Mouse (Mus musculus): Measurements from ENCODE around the gene Nono. TPM values are rescaled to one million over a fixed set of nuclear protein-coding genes. Genes with fewer than 3 reads are reported as not detected.
A peak's percentile ranks its signal among the peaks of the same experiment; 100 is the strongest.

Nono gene
- polyA plus RNA-seq (2015; fragmentation: Nextera tagmentation; extraction: Ambion mirVana) = 117 and 131 TPM in 2 replicates

GRCm38 (mm10) chrX:101429142-101429949 lies at the start of gene Nono:
Gene Nono (plus strand): TSS chrX:101429318.
- Histone ChIP-seq H3K27me3 (replicated peaks; ENCODE audit: insufficient read depth, low read length) (no peaks in the 10 kb centered on the region), H3K36me3 (ENCODE audit: insufficient read depth, low read length) (no peaks in the 10 kb centered on the region)
- peak; percentile 49; the same call in 1 of the 2 replicates for TF ChIP-seq EP300 (IDR thresholded peaks at IDR 0.05)
- TF ChIP-seq CTCF (IDR thresholded peaks at IDR 0.05) = peak; percentile 59

GRCm38 (mm10) chrX:101379744-101380143 lies 49.4 kb upstream of the Nono start:
- H3K27me3 ChIP-seq (replicated peaks; ENCODE audit: insufficient read depth, low read length) = 0 out of 2 replicates have a peak, but pooled peaks cover 3% of the 10 kb centered on the region
- no peak overlapping the region for H3K27ac ChIP-seq (ENCODE audit: low read length)
- no peak overlapping the region for H3K9ac ChIP-seq (replicated peaks; ENCODE audit: low read depth)
- no peak overlapping the region for H3K4me3 ChIP-seq (ENCODE audit: low read depth, low read length)
- H3K4me2 ChIP-seq (replicated peaks; ENCODE audit: low read depth, low read length) = no peak overlapping the region
- DNase-seq (ENCODE audit: low spot score) (no peak), ATAC-seq (no peak)
- WGBS = 56% methylated on average over 1 of the region's 1 CpGs
- H3K4me1 ChIP-seq (ENCODE audit: insufficient read depth, low read depth, low read length) = no peaks in the 10 kb centered on the region
- TF ChIP-seq CTCF (IDR thresholded peaks at IDR 0.05) = no peak
- no peak for TF ChIP-seq EP300 (IDR thresholded peaks at IDR 0.05)
- H3K9me3 ChIP-seq (ENCODE audit: low read length) = no peaks in the 10 kb centered on the region
- H3K36me3 ChIP-seq (ENCODE audit: insufficient read depth, low read length) = no peaks in the 10 kb centered on the region

More at GRCm38 (mm10) chrX:101429142-101429949, at the start of gene Nono:
- 13% methylated on average over 47 of the region's 51 CpGs for WGBS
- DNase-seq (ENCODE audit: low spot score) (peak; percentile 97), ATAC-seq (peak; percentile 97)
- no peaks in the 10 kb centered on the region for H3K9me3 ChIP-seq (ENCODE audit: low read length)
- H3K27ac ChIP-seq (ENCODE audit: low read length) = peak within 1 kb of the TSS; percentile 94
- H3K9ac ChIP-seq (replicated peaks; ENCODE audit: low read depth) = peak within 1 kb of the TSS; percentile 78
- peak within 1 kb of the TSS; percentile 55 for H3K4me2 ChIP-seq (replicated peaks; ENCODE audit: low read depth, low read length)
- peak within 1 kb of the TSS; percentile 61 for H3K4me3 ChIP-seq (ENCODE audit: low read depth, low read length)
- H3K4me1 ChIP-seq (ENCODE audit: insufficient read depth, low read depth, low read length) = no peaks in the 10 kb centered on the region

GRCm38 (mm10) chrX:101383455-101383854 lies 45.7 kb upstream of the Nono start:
- ATAC-seq = no peak
- DNase-seq (ENCODE audit: low spot score) = no peak
- WGBS = 29% methylated on average over 18 of the region's 18 CpGs

GRCm38 (mm10) chrX:101384439-101385137 lies 44.5 kb upstream of the Nono start:
- no peak overlapping the region for H3K4me3 ChIP-seq (ENCODE audit: low read depth, low read length)

More at GRCm38 (mm10) chrX:101383455-101383854, 45.7 kb upstream of the Nono start:
- Histone ChIP-seq H3K4me1 (ENCODE audit: insufficient read depth, low read depth, low read length) (no peaks in the 10 kb centered on the region), H3K36me3 (ENCODE audit: insufficient read depth, low read length) (no peaks in the 10 kb centered on the region), H3K4me3 (ENCODE audit: low read depth, low read length) (no peak overlapping the region), H3K27me3 (replicated peaks; ENCODE audit: insufficient read depth, low read length) (0 out of 2 replicates have a peak, but pooled peaks cover 3% of the 10 kb centered on the region), H3K9ac (replicated peaks; ENCODE audit: low read depth) (no peak overlapping the region), H3K9me3 (ENCODE audit: low read length) (no peaks in the 10 kb centered on the region), H3K4me2 (replicated peaks; ENCODE audit: low read depth, low read length) (no peak overlapping the region), H3K27ac (ENCODE audit: low read length) (no peak overlapping the region)
- TF ChIP-seq CTCF (IDR thresholded peaks at IDR 0.05) = no peak
- TF ChIP-seq EP300 (IDR thresholded peaks at IDR 0.05) = no peak

GRCm38 (mm10) chrX:101386222-101386621 lies 42.9 kb upstream of the Nono start:
- Histone ChIP-seq H3K36me3 (ENCODE audit: insufficient read depth, low read length) (no peaks in the 10 kb centered on the region), H3K27ac (ENCODE audit: low read length) (no peak overlapping the region), H3K9ac (replicated peaks; ENCODE audit: low read depth) (no peak overlapping the region)

More at GRCm38 (mm10) chrX:101384439-101385137, 44.5 kb upstream of the Nono start:
- TF ChIP-seq EP300 (IDR thresholded peaks at IDR 0.05) (no peak), CTCF (IDR thresholded peaks at IDR 0.05) (no peak)
- 0 out of 2 replicates have a peak, but pooled peaks cover 3% of the 10 kb centered on the region for H3K27me3 ChIP-seq (replicated peaks; ENCODE audit: insufficient read depth, low read length)
- ATAC-seq (no peak), DNase-seq (ENCODE audit: low spot score) (no peak)
- no peaks in the 10 kb centered on the region for H3K9me3 ChIP-seq (ENCODE audit: low read length)
- H3K36me3 ChIP-seq (ENCODE audit: insufficient read depth, low read length) = no peaks in the 10 kb centered on the region
- 17% methylated on average over 31 of the region's 32 CpGs for WGBS
- H3K27ac ChIP-seq (ENCODE audit: low read length) = no peak overlapping the region
- H3K4me1 ChIP-seq (ENCODE audit: insufficient read depth, low read depth, low read length) = no peaks in the 10 kb centered on the region
- H3K4me2 ChIP-seq (replicated peaks; ENCODE audit: low read depth, low read length) = no peak overlapping the region
- no peak overlapping the region for H3K9ac ChIP-seq (replicated peaks; ENCODE audit: low read depth)

GRCm38 (mm10) chrX:101388866-101389537 lies 40.1 kb upstream of the Nono start:
- Histone ChIP-seq H3K27me3 (replicated peaks; ENCODE audit: insufficient read depth, low read length) (no peaks in the 10 kb centered on the region), H3K4me1 (ENCODE audit: insufficient read depth, low read depth, low read length) (no peaks in the 10 kb centered on the region), H3K4me2 (replicated peaks; ENCODE audit: low read depth, low read length) (no peak overlapping the region), H3K36me3 (ENCODE audit: insufficient read depth, low read length) (no peaks in the 10 kb centered on the region), H3K27ac (ENCODE audit: low read length) (no peak overlapping the region), H3K9ac (replicated peaks; ENCODE audit: low read depth) (no peak overlapping the region), H3K4me3 (ENCODE audit: low read depth, low read length) (no peak overlapping the region), H3K9me3 (ENCODE audit: low read length) (no peaks in the 10 kb centered on the region)
- 55% methylated on average over 5 of the region's 5 CpGs for WGBS
- no peak for DNase-seq (ENCODE audit: low spot score)
- no peak for ATAC-seq
- no peak for TF ChIP-seq EP300 (IDR thresholded peaks at IDR 0.05)
- TF ChIP-seq CTCF (IDR thresholded peaks at IDR 0.05) = no peak

More at GRCm38 (mm10) chrX:101386222-101386621, 42.9 kb upstream of the Nono start:
- Histone ChIP-seq H3K4me1 (ENCODE audit: insufficient read depth, low read depth, low read length) (no peaks in the 10 kb centered on the region), H3K4me3 (ENCODE audit: low read depth, low read length) (no peak overlapping the region), H3K9me3 (ENCODE audit: low read length) (no peaks in the 10 kb centered on the region), H3K27me3 (replicated peaks; ENCODE audit: insufficient read depth, low read length) (0 out of 2 replicates have a peak, but pooled peaks cover 3% of the 10 kb centered on the region), H3K4me2 (replicated peaks; ENCODE audit: low read depth, low read length) (no peak overlapping the region)
- TF ChIP-seq CTCF (IDR thresholded peaks at IDR 0.05) = no peak
- WGBS = 31% methylated on average over 4 of the region's 4 CpGs
- DNase-seq (ENCODE audit: low spot score) (no peak), ATAC-seq (no peak)

Measured in lung, postnatal 0 days (tissue).